Mouse (Mus musculus): Measurements from ENCODE around the gene Ubxn1. TPM values are rescaled to one million over a fixed set of nuclear protein-coding genes. Genes with fewer than 3 reads are reported as not detected.

Ubxn1 gene
- 159 TPM for polyA plus RNA-seq (2017; shearing (Covaris generic))

DNA sequence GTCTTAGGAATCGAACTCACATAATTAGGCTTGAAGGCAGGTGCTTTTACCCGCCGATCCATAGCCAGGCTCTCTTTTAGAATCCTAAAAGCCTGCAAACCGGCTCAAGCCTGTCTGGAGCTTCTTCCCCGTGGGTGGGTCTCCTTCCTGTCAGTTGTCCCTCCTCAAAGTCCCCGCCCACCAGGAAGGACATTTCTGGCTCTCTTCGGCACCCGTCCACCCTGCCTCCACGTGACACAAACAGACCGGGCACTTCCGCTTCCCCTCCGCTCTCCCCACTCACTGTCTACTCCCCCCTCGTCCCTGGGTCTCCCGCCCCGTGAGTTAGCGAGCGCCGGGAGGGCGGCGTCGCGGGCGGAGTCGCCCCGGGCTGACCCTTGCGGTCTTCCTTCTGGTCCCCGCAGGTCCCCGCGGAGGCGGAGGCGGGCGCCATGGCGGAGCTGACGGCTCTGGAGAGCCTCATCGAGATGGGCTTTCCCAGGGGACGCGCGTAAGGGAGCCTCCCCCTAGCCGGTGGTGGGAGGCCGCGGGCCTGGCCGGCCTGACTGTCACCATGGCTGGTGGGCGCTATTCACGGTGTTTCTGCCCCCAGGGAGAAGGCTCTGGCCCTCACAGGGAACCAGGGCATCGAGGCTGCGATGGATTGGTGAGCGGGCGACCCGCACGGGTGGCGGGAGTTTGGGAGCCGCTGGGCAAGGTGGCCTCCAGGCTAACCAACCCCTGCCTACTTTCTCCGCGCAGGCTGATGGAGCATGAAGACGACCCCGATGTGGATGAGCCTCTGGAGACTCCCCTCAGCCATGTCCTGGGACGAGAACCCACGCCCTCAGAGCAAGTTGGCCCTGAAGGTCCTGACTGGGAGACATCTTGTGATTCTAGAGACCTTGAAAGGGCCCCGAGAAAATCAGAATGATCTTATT lies at the start of gene Ubxn1:
TSS of gene Ubxn1 (plus strand) at position 230 of the 920 bp plus-strand sequence.

DNA sequence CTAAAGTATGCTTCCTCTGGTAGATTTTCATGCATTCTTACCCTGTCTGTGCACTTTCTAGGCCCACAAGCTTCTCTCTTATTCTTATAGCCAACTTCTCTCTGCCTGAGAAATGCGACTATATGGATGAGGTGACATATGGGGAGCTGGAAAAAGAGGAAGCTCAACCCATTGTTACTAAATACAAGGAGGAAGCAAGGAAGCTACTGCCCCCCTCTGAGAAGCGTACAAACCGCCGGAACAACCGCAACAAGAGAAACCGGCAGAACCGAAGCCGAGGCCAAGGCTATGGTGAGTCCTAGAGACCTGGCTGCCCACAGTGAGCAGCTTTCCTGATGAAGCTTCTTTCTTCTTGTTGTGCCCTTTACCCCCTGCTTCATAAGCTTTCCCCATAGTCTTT lies 41.6 kb upstream of the Ubxn1 start, which contains the start of gene AC129217.1:
TSS of gene AC129217.1 (plus strand) at position 114 of the 400 bp plus-strand sequence.

DNA sequence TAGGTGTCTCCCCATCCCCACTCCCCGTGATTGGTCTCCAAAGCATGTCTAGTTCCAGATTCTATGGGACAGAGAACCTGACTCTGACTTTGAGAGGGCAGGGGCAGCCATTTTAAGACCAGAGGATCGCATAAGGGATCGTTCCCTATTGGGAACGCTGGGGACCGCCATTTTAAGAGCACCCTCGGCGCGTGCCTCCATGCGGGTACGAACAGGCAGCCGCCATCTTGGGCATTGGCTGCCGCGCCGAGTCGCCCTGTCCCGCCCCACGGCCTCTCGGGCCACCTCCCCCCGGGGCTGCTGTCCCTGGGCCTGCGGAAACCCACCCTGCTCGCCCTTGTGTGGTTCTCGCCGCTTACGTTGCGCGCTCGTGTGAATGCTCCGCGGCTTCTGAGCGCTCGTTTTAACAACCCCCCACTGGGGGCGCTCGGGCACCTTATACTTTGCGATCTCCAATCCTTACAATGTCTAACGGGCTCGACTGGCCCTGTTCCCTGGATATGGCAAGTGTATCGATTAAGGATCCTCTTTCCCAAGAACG lies 34.0 kb upstream of the Ubxn1 start, which contains the start of gene Bscl2:
TSS of gene Bscl2 (plus strand) at position 217 of the 541 bp plus-strand sequence.

DNA sequence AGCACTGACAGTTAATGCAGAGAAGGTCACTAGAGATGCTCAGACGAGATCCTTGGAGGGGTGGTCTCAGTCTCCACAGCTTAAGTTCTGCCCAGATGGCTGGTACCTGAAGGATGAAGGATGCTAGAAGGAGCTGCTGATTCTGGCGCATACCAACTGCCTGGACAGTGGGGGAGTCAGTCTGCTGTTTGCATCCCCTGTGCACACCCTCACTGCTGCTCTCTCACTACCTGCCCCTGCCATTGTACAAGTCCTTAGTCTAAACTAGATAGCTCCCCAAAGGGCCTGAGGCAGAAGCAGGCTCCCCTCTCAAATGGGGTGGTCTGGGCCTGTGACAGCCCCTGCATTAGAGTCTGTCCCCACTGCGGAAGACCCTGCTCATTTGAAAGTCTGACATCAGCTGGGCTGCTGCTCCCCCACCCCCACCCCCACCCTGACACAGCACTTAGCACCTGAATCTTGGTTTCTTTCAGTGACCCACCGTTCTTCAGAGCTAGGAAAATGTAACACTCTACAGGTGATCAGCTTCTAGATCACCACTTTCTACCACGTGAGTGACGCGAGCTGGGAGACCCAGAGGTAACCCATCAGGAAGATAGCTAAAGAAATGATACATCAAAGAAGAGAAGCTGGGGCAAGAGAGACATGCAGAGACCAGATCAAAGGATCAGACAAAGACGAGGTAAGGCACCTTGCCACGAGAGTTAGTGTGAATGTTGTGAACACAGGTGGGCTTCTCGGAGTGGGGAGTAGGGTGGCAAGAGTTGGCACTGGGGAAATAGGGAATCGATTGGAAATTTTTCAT lies 32.0 kb upstream of the Ubxn1 start, which contains the start of gene Gng3:
TSS of gene Gng3 (minus strand) at position 92 of the 805 bp plus-strand sequence.

DNA sequence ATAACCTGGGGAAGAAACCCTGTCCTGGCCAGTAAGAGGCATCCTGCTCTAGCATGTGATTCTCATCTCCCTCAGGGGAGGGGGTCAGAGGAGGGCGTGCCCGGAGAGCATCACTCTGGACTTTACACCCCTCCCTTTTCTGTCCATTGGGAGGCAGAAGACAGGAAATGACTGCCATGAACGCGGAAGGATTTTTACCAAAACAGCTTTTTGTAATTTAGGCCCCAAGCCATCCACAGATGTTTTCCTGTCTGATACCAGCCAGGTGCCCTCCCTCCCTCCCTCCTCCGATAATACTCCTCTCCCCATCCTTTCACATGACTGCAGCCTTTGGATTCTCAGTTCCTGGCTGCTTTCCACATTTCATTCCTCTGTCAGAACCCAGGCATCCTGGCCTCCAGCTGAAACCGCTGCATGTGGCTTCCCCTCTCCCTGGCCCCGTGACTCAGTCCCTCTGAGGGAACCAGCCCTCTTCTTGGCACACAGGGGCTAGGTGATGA lies 20.8 kb upstream of the Ubxn1 start, which contains the start of gene Lrrn4cl:
TSS of gene Lrrn4cl (plus strand) at position 367 of the 500 bp plus-strand sequence.

DNA sequence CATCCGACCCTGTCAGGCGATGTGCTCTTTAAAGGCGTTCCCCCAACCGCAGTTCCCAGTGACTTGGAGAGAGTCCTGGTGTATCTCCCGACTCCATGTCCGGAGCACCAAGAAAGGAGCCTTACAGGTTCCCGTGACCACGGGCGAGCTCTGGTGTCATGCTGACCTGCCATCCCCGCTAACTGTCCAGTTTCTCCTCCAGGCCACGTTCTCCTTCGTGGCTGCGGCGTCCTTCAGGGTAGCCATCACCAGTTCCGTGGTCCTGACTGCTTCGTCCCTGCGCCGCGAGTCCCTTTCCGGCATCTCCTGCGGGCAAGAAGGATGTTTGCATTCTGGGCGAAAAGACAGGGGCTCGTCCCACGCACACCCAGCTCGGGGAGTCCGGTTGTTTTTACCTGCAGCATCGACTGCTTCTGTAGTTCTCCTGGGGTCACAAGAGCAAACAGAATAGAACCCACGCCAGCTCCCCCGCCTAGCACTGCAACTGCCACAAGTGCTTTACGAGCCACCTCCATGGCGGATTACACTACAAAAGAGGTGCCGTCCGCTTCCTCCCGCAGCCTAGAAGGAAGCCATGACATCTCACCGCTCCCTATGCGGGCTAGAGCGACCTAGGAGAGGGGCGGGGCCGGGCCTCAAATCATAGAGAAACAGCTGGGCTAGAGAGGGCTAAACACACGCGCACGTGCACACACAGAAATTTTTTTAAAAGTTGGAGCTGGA lies 9.2 kb downstream of the Ubxn1 start, which contains the start of gene Uqcc3:
TSS of gene Uqcc3 (minus strand) at position 613 of the 723 bp plus-strand sequence.

DNA sequence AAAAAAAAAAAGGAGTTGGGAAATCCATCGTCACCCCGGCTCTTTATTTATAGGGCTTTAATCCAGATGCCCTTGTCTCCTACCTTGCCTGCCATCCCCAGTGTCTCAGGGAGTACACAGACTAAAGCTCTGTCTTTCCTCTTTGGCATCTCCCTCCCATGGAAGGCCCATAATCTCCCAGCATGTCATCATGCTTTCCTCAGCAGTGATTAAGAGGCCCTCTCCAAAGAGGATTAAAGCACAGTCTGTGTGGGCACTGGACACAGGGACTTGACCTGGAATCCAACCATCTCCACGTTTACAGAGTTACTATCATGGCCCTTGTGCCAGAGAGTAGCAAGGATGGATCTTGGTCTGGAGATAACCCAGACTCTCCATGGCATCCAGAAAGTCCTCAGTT lies 12.3 kb downstream of the Ubxn1 start, which contains the start of the genes Lbhd1 and Gm49403:
TSS of gene Lbhd1 (plus strand) at position 117 of the 400 bp plus-strand sequence.
TSS of gene Gm49403 (plus strand) at position 315 of the 400 bp plus-strand sequence.

DNA sequence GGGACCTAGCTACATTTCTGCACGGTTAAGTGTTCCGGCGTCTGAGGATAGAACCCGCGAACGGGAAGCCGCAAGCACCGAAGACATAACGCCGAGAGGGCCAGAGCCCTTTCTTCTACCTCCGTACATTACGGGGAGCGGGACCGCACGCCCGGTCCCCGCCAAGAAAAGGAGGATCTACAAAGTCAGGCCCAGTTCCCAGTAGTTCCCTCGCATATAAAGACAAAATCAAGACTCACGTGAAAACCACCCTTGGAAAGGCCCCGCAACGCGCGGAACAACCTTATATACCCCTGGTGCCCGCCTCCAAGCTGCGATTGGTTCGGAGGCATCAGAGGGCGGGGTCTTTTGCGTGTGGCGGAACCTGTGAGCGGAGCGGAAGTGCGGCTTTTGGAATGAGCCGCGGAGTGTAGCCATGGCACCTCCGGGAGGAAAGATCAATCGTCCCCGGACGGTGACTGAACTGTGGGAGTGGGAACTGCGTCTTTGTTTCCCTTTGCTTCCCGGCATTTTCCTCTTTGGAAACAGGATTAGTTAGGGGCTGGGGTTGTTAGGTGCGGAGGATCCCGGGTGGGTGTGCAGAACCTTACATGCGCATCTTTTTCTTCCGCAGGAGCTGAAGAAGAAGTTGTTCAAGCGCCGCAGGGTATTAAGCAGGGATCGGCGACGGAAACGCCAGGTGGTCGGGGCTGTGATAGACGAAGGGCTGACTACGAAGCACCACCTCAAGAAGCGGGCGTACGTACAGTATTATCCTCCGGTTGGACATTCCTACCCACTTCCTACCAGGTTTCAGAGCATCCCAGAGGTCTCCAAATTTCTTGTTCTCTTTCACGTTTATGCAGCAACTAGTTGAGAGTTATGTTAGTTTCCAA lies 17.5 kb downstream of the Ubxn1 start, which contains the start of the genes 1810009A15Rik and Gm49416:
TSS of gene 1810009A15Rik (plus strand) at position 343 of the 875 bp plus-strand sequence.
TSS of gene Gm49416 (plus strand) at position 416 of the 875 bp plus-strand sequence.

DNA sequence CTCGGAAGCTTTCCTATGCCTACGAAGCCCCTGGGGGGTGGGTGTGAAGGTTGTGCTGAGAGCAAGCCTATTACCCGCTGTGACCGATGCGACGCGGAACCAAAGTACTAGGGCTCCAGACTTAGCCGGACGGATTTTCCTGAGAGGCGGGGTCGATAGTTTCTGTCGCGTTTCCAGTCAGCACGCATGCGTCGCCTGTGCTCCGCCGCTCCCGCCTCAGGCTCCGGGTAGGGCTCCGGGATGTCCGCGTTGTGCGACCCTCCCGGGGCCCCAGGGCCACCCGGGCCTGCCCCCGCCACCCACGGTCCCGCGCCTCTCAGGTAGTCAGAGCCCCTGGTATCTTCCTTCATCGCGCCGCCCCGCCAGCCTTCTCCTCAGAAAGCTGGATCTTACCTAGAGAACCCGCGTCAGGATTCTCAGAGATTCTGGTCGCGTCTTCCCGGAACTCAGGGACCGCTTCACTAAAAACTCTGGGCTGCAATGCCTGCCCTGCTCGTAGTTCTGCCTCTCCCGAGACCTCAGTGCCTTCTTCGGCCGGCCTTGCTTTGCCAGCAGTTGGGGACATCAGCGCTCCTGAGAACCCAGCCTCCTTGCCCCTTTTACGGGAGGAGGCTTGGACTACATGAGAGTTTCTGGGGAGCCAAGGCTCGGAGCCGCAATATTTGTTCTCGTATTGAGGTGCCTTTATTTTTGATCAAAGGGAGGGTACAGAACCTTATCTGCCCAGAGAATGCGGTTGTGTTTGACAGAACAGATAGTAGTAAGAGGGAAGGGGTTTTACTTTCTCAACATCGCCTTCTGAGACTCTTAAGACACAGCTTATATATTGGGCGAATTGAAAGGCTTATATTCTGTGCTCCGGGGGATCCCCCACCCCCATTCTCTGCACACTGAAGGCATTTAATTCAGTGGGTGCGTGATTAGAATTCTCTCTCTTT lies 21.8 kb downstream of the Ubxn1 start, which contains the start of gene Ints5:
TSS of gene Ints5 (plus strand) at position 177 of the 938 bp plus-strand sequence.

DNA sequence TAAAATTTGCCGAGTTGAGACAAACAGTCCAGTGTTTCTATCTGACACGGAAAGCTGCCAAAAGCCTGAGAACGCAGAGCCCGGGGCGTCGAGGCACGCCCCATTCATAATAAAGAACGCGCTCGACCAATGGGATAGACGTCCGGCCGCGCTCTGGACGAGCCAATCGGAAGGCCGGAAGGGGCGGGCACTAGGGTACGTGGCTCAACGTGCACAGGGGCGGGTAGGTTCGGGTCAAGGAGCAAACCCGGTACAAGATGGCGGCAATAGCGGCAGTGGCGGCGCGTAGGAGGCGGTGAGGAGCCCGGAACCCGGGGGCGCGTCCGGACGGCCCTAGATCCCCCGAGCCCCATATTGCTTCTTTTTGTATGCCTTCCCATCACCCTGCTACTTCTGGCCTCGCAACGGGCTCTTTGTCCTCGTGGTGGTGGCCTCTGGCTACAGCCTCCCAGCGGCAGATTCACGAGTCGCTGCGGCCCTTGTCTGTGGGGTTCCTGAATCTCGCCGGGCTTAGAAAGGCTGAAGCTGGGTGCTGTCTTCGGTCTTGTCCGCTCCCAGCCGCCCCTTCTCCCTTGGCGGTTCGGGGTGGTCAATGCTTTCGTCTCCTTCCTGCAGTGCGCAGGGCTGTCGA lies 26.7 kb downstream of the Ubxn1 start, which contains the start of gene Ganab:
TSS of gene Ganab (plus strand) at position 207 of the 631 bp plus-strand sequence.

DNA sequence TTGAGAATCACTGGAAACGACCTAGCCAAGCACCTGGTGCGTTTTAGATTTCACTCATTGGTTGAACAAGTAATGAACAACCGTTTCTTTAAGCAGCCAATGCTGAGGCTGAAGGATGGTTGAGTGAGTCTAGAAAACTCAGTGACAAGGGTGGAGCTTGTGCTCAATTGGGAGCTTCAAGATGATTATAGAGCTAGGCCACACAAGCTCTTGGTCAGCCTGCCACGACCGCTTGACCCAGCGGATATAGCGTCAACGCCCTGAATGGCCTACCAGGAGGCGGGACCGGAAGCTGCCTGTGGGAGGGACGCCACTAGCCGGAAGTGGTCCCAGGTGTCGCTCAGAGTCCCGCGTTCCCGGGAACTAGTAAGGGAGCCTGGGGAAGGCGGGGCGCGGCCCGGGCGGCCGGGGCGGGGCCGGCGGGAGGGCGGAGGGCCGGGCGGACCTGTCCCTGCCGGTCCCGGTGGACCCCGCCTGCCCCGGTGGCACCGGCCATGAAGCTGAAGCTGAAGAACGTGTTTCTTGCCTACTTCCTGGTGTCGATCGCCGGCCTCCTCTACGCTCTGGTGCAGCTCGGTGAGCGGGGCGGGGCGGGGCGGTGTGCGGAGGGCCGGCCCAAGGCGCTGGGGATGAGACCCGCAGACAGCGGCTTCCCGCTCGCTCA lies 48.9 kb downstream of the Ubxn1 start, which contains the start of gene B3gat3:
TSS of gene B3gat3 (plus strand) at position 302 of the 664 bp plus-strand sequence.

Other genes with a start within 250 kb of the Ubxn1 start
- gene Chrm1, start 207.7 kb upstream of the Ubxn1 start, polyA plus RNA-seq (2017; shearing (Covaris generic)) = not detected
- 127 TPM for gene Slc3a2, start 148.1 kb upstream of the Ubxn1 start, polyA plus RNA-seq (2017; shearing (Covaris generic))
- gene Wdr74, start 135.7 kb upstream of the Ubxn1 start, polyA plus RNA-seq (2017; shearing (Covaris generic)) = 84.1 TPM
- gene 1700092M07Rik, start 130.8 kb upstream of the Ubxn1 start, polyA plus RNA-seq (2017; shearing (Covaris generic)) = 3.2 TPM
- 169 TPM for gene Stx5a, start 130.1 kb upstream of the Ubxn1 start, polyA plus RNA-seq (2017; shearing (Covaris generic))
- gene Nxf1, start 114.4 kb upstream of the Ubxn1 start, polyA plus RNA-seq (2017; shearing (Covaris generic)) = 265 TPM
- 102 TPM for gene Tmem223, start 100.5 kb upstream of the Ubxn1 start, polyA plus RNA-seq (2017; shearing (Covaris generic))
- gene Tmem179b, start 97.0 kb upstream of the Ubxn1 start, polyA plus RNA-seq (2017; shearing (Covaris generic)) = 170 TPM
- 5.1 TPM for gene Taf6l, start 85.1 kb upstream of the Ubxn1 start, polyA plus RNA-seq (2017; shearing (Covaris generic))
- gene Polr2g, start 72.9 kb upstream of the Ubxn1 start, polyA plus RNA-seq (2017; shearing (Covaris generic)) = 164 TPM
- gene Zbtb3, start 68.9 kb upstream of the Ubxn1 start, polyA plus RNA-seq (2017; shearing (Covaris generic)) = 3.8 TPM
- 54.6 TPM for gene Ttc9c, start 52.2 kb upstream of the Ubxn1 start, polyA plus RNA-seq (2017; shearing (Covaris generic))
- 8.4 TPM for gene Hnrnpul2, start 51.5 kb upstream of the Ubxn1 start, polyA plus RNA-seq (2017; shearing (Covaris generic))
- gene AC129217.1, start 41.7 kb upstream of the Ubxn1 start, polyA plus RNA-seq (2017; shearing (Covaris generic)) = not detected
- 105 TPM for gene Bscl2, start 34.0 kb upstream of the Ubxn1 start, polyA plus RNA-seq (2017; shearing (Covaris generic))
- gene Gng3, start 32.3 kb upstream of the Ubxn1 start, polyA plus RNA-seq (2017; shearing (Covaris generic)) = 0.35 TPM
- gene Lrrn4cl, start 20.7 kb upstream of the Ubxn1 start, polyA plus RNA-seq (2017; shearing (Covaris generic)) = not detected
- gene Uqcc3, start 9.4 kb downstream of the Ubxn1 start, polyA plus RNA-seq (2017; shearing (Covaris generic)) = 84.5 TPM
- gene Lbhd1, start 12.2 kb downstream of the Ubxn1 start, polyA plus RNA-seq (2017; shearing (Covaris generic)) = 110 TPM
- not detected for gene Gm49403, start 12.4 kb downstream of the Ubxn1 start, polyA plus RNA-seq (2017; shearing (Covaris generic))
- 59.2 TPM for gene 1810009A15Rik, start 17.4 kb downstream of the Ubxn1 start, polyA plus RNA-seq (2017; shearing (Covaris generic))
- not detected for gene Gm49416, start 17.4 kb downstream of the Ubxn1 start, polyA plus RNA-seq (2017; shearing (Covaris generic))
- gene Ints5, start 21.5 kb downstream of the Ubxn1 start, polyA plus RNA-seq (2017; shearing (Covaris generic)) = 47.9 TPM
- 137 TPM for gene Ganab, start 26.6 kb downstream of the Ubxn1 start, polyA plus RNA-seq (2017; shearing (Covaris generic))
- 33.9 TPM for gene B3gat3, start 48.9 kb downstream of the Ubxn1 start, polyA plus RNA-seq (2017; shearing (Covaris generic))
- 12.2 TPM for gene Rom1, start 57.9 kb downstream of the Ubxn1 start, polyA plus RNA-seq (2017; shearing (Covaris generic))
- 68.2 TPM for gene Eml3, start 58.1 kb downstream of the Ubxn1 start, polyA plus RNA-seq (2017; shearing (Covaris generic))
- gene Mta2, start 70.4 kb downstream of the Ubxn1 start, polyA plus RNA-seq (2017; shearing (Covaris generic)) = 197 TPM
- gene Tut1, start 82.4 kb downstream of the Ubxn1 start, polyA plus RNA-seq (2017; shearing (Covaris generic)) = 47.2 TPM
- gene Eef1g, start 95.5 kb downstream of the Ubxn1 start, polyA plus RNA-seq (2017; shearing (Covaris generic)) = 339 TPM
- gene Ahnak, start 117.8 kb downstream of the Ubxn1 start, polyA plus RNA-seq (2017; shearing (Covaris generic)) = 113 TPM
- gene Scgb1a1, start 216.5 kb downstream of the Ubxn1 start, polyA plus RNA-seq (2017; shearing (Covaris generic)) = not detected